Mouse (Mus musculus): Measurements from ENCODE around the gene Endou. TPM values are rescaled to one million over a fixed set of nuclear protein-coding genes. Genes with fewer than 3 reads are reported as not detected.
A peak's percentile ranks its signal among the peaks of the same experiment; 100 is the strongest.

Gene Endou
- polyA plus RNA-seq, 1 experiment from 2014 or later = 3.0 TPM

- ATAC-seq (ENCODE audit: low FRiP score, low read depth) = no peak
- H3K27me3 ChIP-seq = no peaks in the 10 kb centered on the region
- WGBS = 80% methylated on average over 17 of the region's 17 CpGs
- H3K27ac ChIP-seq = no peak overlapping the region
- H3K9ac ChIP-seq = no peak overlapping the region
- H3K4me3 ChIP-seq = no peak overlapping the region
- H3K4me1 ChIP-seq = peaks cover 20% of the 10 kb centered on the region
- no peak overlapping the region for H3K4me2 ChIP-seq (replicated peaks)
- no peaks in the 10 kb centered on the region for H3K9me3 ChIP-seq
- H3K36me3 ChIP-seq = no peaks in the 10 kb centered on the region
Measured at GRCm38 (mm10) chr15:97724346-97725197, 6.6 kb downstream of the Endou start.

GRCm38 (mm10) chr15:97723536-97724345, 7.4 kb downstream of the Endou start:
- Histone ChIP-seq H3K4me2 (replicated peaks) (no peak overlapping the region), H3K4me3 (no peak overlapping the region), H3K27ac (no peak overlapping the region), H3K9ac (no peak overlapping the region), H3K9me3 (no peaks in the 10 kb centered on the region), H3K27me3 (no peaks in the 10 kb centered on the region), H3K4me1 (peaks cover 20% of the 10 kb centered on the region), H3K36me3 (no peaks in the 10 kb centered on the region)
- no peak for ATAC-seq (ENCODE audit: low FRiP score, low read depth)
- 90% methylated on average over 6 of the region's 6 CpGs for WGBS

- H3K9ac ChIP-seq = no peak overlapping the region
- no peak overlapping the region for H3K4me3 ChIP-seq
- H3K4me1 ChIP-seq = peaks cover 24% of the 10 kb centered on the region
- no peaks in the 10 kb centered on the region for H3K36me3 ChIP-seq
- WGBS = 29% methylated on average over 15 of the region's 15 CpGs
- ATAC-seq (ENCODE audit: low FRiP score, low read depth) = peak; percentile 24; the same call in 1 of the 2 replicates
- no peaks in the 10 kb centered on the region for H3K27me3 ChIP-seq
- peak overlapping the region; percentile 33; the same call in 1 of the 2 replicates for H3K27ac ChIP-seq
- no peak overlapping the region for H3K4me2 ChIP-seq (replicated peaks)
- H3K9me3 ChIP-seq = no peaks in the 10 kb centered on the region
Measured at GRCm38 (mm10) chr15:97721008-97721701, 10.0 kb downstream of the Endou start.

- no peak overlapping the region for H3K4me2 ChIP-seq (replicated peaks)
- no peaks in the 10 kb centered on the region for H3K27me3 ChIP-seq
- peaks cover 24% of the 10 kb centered on the region for H3K4me1 ChIP-seq
- no peak overlapping the region for H3K9ac ChIP-seq
- no peak overlapping the region for H3K27ac ChIP-seq
- no peaks in the 10 kb centered on the region for H3K9me3 ChIP-seq
- no peaks in the 10 kb centered on the region for H3K36me3 ChIP-seq
- 76% methylated on average over 12 of the region's 12 CpGs for WGBS
- H3K4me3 ChIP-seq = no peak overlapping the region
- ATAC-seq (ENCODE audit: low FRiP score, low read depth) = no peak
Measured at GRCm38 (mm10) chr15:97720026-97720675, 11.0 kb downstream of the Endou start.

GRCm38 (mm10) chr15:97719494-97719893, 11.6 kb downstream of the Endou start:
- Histone ChIP-seq H3K9ac (no peak overlapping the region), H3K27ac (no peak overlapping the region), H3K9me3 (no peaks in the 10 kb centered on the region), H3K4me1 (peaks cover 24% of the 10 kb centered on the region), H3K4me3 (no peak overlapping the region), H3K4me2 (replicated peaks) (no peak overlapping the region), H3K27me3 (no peaks in the 10 kb centered on the region), H3K36me3 (no peaks in the 10 kb centered on the region)
- whole genome bisulfite sequencing = 93% methylated on average over 12 of the region's 12 CpGs
- no peak for ATAC-seq (ENCODE audit: low FRiP score, low read depth)

GRCm38 (mm10) chr15:97718535-97719155, 12.5 kb downstream of the Endou start:
- no peak overlapping the region for H3K4me3 ChIP-seq
- no peaks in the 10 kb centered on the region for H3K27me3 ChIP-seq
- H3K27ac ChIP-seq = no peak overlapping the region
- no peak for ATAC-seq (ENCODE audit: low FRiP score, low read depth)
- peaks cover 24% of the 10 kb centered on the region for H3K4me1 ChIP-seq
- H3K9me3 ChIP-seq = no peaks in the 10 kb centered on the region
- no peak overlapping the region for H3K4me2 ChIP-seq (replicated peaks)
- 81% methylated on average over 8 of the region's 8 CpGs for WGBS
- H3K36me3 ChIP-seq = no peaks in the 10 kb centered on the region
- H3K9ac ChIP-seq = no peak overlapping the region

- Histone ChIP-seq H3K36me3 (no peaks in the 10 kb centered on the region), H3K9me3 (no peaks in the 10 kb centered on the region), H3K4me3 (no peak overlapping the region), H3K4me2 (replicated peaks) (peak overlapping the region; percentile 14; the same call in 1 of the 2 replicates), H3K27me3 (no peaks in the 10 kb centered on the region), H3K27ac (no peak overlapping the region), H3K4me1 (peaks cover 24% of the 10 kb centered on the region), H3K9ac (no peak overlapping the region)
- 0 out of 2 replicates have a peak, but pooled peaks have one; percentile 57 for ATAC-seq (ENCODE audit: low FRiP score, low read depth)
- WGBS = 17% methylated on average over 12 of the region's 12 CpGs
Measured at GRCm38 (mm10) chr15:97717861-97718534, 13.1 kb downstream of the Endou start.

GRCm38 (mm10) chr15:97716782-97717181, 14.4 kb downstream of the Endou start:
- Histone ChIP-seq H3K4me2 (replicated peaks) (no peak overlapping the region), H3K4me1 (peaks cover 21% of the 10 kb centered on the region), H3K27me3 (no peaks in the 10 kb centered on the region), H3K4me3 (no peak overlapping the region), H3K9ac (no peak overlapping the region), H3K9me3 (no peaks in the 10 kb centered on the region), H3K27ac (no peak overlapping the region), H3K36me3 (no peaks in the 10 kb centered on the region)
- ATAC-seq (ENCODE audit: low FRiP score, low read depth) = no peak
- 90% methylated on average over 11 of the region's 11 CpGs for WGBS

- H3K27me3 ChIP-seq = no peaks in the 10 kb centered on the region
- no peak for ATAC-seq (ENCODE audit: low FRiP score, low read depth)
- H3K4me3 ChIP-seq = no peak overlapping the region
- H3K36me3 ChIP-seq = no peaks in the 10 kb centered on the region
- WGBS = 95% methylated on average over 1 of the region's 1 CpGs
- no peak overlapping the region for H3K27ac ChIP-seq
- H3K9ac ChIP-seq = no peak overlapping the region
- H3K4me1 ChIP-seq = peaks cover 17% of the 10 kb centered on the region
- no peak overlapping the region for H3K4me2 ChIP-seq (replicated peaks)
- H3K9me3 ChIP-seq = no peaks in the 10 kb centered on the region
Measured at GRCm38 (mm10) chr15:97715734-97716133, 15.4 kb downstream of the Endou start.

- H3K9ac ChIP-seq = no peak overlapping the region
- WGBS = 89% methylated on average over 8 of the region's 8 CpGs
Measured at GRCm38 (mm10) chr15:97715083-97715482, 16.1 kb downstream of the Endou start.

GRCm38 (mm10) chr15:97712546-97712945, 18.6 kb downstream of the Endou start:
- Histone ChIP-seq H3K9me3 (no peaks in the 10 kb centered on the region), H3K4me3 (no peak overlapping the region), H3K27me3 (no peaks in the 10 kb centered on the region), H3K27ac (no peak overlapping the region), H3K36me3 (no peaks in the 10 kb centered on the region), H3K9ac (no peak overlapping the region), H3K4me2 (replicated peaks) (no peak overlapping the region), H3K4me1 (peaks cover 6% of the 10 kb centered on the region; the same call in 1 of the 2 replicates)
- 69% methylated on average over 6 of the region's 6 CpGs for WGBS
- no peak for ATAC-seq (ENCODE audit: low FRiP score, low read depth)

More at GRCm38 (mm10) chr15:97715083-97715482, 16.1 kb downstream of the Endou start:
- Histone ChIP-seq H3K9me3 (no peaks in the 10 kb centered on the region), H3K27ac (no peak overlapping the region), H3K4me1 (peaks cover 11% of the 10 kb centered on the region), H3K4me2 (replicated peaks) (no peak overlapping the region), H3K27me3 (no peaks in the 10 kb centered on the region), H3K36me3 (no peaks in the 10 kb centered on the region), H3K4me3 (no peak overlapping the region)
- no peak for ATAC-seq (ENCODE audit: low FRiP score, low read depth)
